Mouse (Mus musculus): ENCODE data around the gene Adck1.

- no peak for TF ChIP-seq POLR2A (IDR thresholded peaks at IDR 0.05; ENCODE audit: low read depth, low read length)
- no peak for TF ChIP-seq CTCF (IDR thresholded peaks at IDR 0.05; ENCODE audit: borderline replicate concordance, insufficient read depth, low read length)
Measured at GRCm38 (mm10) chr12:88436962-88437750, 76.8 kb downstream of the Adck1 start.

Measured in embryonic fibroblast, embryonic 13.5 days (primary cell).